Mouse (Mus musculus): ENCODE measurements around the gene Ifitm10. TPM values are rescaled to one million over a fixed set of nuclear protein-coding genes. Genes with fewer than 3 reads are reported as not detected.

The Ifitm10 gene
- polyA plus RNA-seq, 1 experiment from 2014 or later: 3.7 TPM

- WGBS: 75% methylated on average over 4 of the region's 4 CpGs
These were observed 21.9 kb upstream of the Ifitm10 start for GRCm38 (mm10) chr7:142395472-142395871.

GRCm38 (mm10) chr7:142394261-142395190, 21.0 kb upstream of the Ifitm10 start:
- no peaks in the 10 kb centered on the region for H3K9me3 ChIP-seq (replicated peaks; ENCODE audit: control insufficient read depth, low read length)
- H3K4me3 ChIP-seq (replicated peaks; ENCODE audit: low read length): no peak overlapping the region
- no peak overlapping the region for H3K4me2 ChIP-seq (ENCODE audit: low read depth, low read length)
- no peaks in the 10 kb centered on the region for H3K4me1 ChIP-seq (ENCODE audit: control insufficient read depth, insufficient read depth, low read length)
- H3K27ac ChIP-seq (ENCODE audit: low read length): peak overlapping the region; percentile 60; the same call in 1 of the 2 replicates
- H3K9ac ChIP-seq (ENCODE audit: low read length): no peak overlapping the region
- no peaks in the 10 kb centered on the region for H3K36me3 ChIP-seq (ENCODE audit: control insufficient read depth, insufficient read depth, low read length)
- ATAC-seq (ENCODE audit: insufficient read depth, low FRiP score): no peak
- H3K27me3 ChIP-seq (ENCODE audit: control insufficient read depth, insufficient read depth, low read length): no peaks in the 10 kb centered on the region
- 65% methylated on average over 6 of the region's 6 CpGs for WGBS

More at GRCm38 (mm10) chr7:142395472-142395871, 21.9 kb upstream of the Ifitm10 start:
- H3K9me3 ChIP-seq (replicated peaks; ENCODE audit: control insufficient read depth, low read length): no peaks in the 10 kb centered on the region
- H3K4me1 ChIP-seq (ENCODE audit: control insufficient read depth, insufficient read depth, low read length): no peaks in the 10 kb centered on the region
- ATAC-seq (ENCODE audit: insufficient read depth, low FRiP score): no peak
- H3K27me3 ChIP-seq (ENCODE audit: control insufficient read depth, insufficient read depth, low read length): no peaks in the 10 kb centered on the region
- no peak overlapping the region for H3K9ac ChIP-seq (ENCODE audit: low read length)
- H3K4me3 ChIP-seq (replicated peaks; ENCODE audit: low read length): no peak overlapping the region
- no peak overlapping the region for H3K27ac ChIP-seq (ENCODE audit: low read length)
- H3K36me3 ChIP-seq (ENCODE audit: control insufficient read depth, insufficient read depth, low read length): no peaks in the 10 kb centered on the region
- no peak overlapping the region for H3K4me2 ChIP-seq (ENCODE audit: low read depth, low read length)

DNA sequence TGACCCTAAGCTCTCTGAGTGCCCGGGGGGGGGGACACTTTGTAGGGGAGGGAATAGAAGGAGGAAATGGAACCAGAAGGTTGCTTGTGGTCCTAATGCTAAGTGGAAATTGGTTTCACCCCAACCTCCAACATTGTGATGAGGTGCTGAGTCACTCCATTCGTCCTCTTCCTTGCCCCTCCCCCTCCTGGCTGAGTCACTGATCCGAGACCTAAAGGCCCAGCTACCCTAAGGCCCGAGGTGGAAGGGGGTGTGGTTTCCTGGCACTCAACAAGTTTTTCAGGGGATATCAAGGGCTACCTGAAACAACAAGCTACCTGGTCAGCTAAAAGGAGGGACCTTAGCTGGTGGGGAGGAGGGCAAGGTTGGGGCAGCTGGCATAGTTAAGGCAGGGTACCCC, 19.6 kb upstream of the Ifitm10 start:
- 27% methylated on average over 4 of the region's 4 CpGs for WGBS
- Histone ChIP-seq H3K9me3 (replicated peaks; ENCODE audit: control insufficient read depth, low read length) (no peaks in the 10 kb centered on the region), H3K4me2 (ENCODE audit: low read depth, low read length) (no peak overlapping the region), H3K9ac (ENCODE audit: low read length) (no peak overlapping the region), H3K27ac (ENCODE audit: low read length) (peak overlapping the region; percentile 60), H3K27me3 (ENCODE audit: control insufficient read depth, insufficient read depth, low read length) (no peaks in the 10 kb centered on the region), H3K4me1 (ENCODE audit: control insufficient read depth, insufficient read depth, low read length) (peaks cover 2% of the 10 kb centered on the region), H3K36me3 (ENCODE audit: control insufficient read depth, insufficient read depth, low read length) (no peaks in the 10 kb centered on the region), H3K4me3 (replicated peaks; ENCODE audit: low read length) (no peak overlapping the region)
- ATAC-seq (ENCODE audit: insufficient read depth, low FRiP score): peak; percentile 57; the same call in 1 of the 2 replicates

GRCm38 (mm10) chr7:142391609-142392008, 18.1 kb upstream of the Ifitm10 start:
- peaks cover 10% of the 10 kb centered on the region for H3K4me1 ChIP-seq (ENCODE audit: control insufficient read depth, insufficient read depth, low read length)
- WGBS: 67% methylated on average over 4 of the region's 4 CpGs
- H3K4me2 ChIP-seq (ENCODE audit: low read depth, low read length): no peak overlapping the region
- H3K36me3 ChIP-seq (ENCODE audit: control insufficient read depth, insufficient read depth, low read length): no peaks in the 10 kb centered on the region
- no peak overlapping the region for H3K9ac ChIP-seq (ENCODE audit: low read length)
- H3K27ac ChIP-seq (ENCODE audit: low read length): no peak overlapping the region; the same call in 1 of the 2 replicates
- H3K27me3 ChIP-seq (ENCODE audit: control insufficient read depth, insufficient read depth, low read length): no peaks in the 10 kb centered on the region
- ATAC-seq (ENCODE audit: insufficient read depth, low FRiP score): no peak
- no peaks in the 10 kb centered on the region for H3K9me3 ChIP-seq (replicated peaks; ENCODE audit: control insufficient read depth, low read length)
- no peak overlapping the region for H3K4me3 ChIP-seq (replicated peaks; ENCODE audit: low read length)

GRCm38 (mm10) chr7:142391108-142391507, 17.6 kb upstream of the Ifitm10 start:
- Histone ChIP-seq H3K27me3 (ENCODE audit: control insufficient read depth, insufficient read depth, low read length) (no peaks in the 10 kb centered on the region), H3K4me1 (ENCODE audit: control insufficient read depth, insufficient read depth, low read length) (peaks cover 15% of the 10 kb centered on the region), H3K36me3 (ENCODE audit: control insufficient read depth, insufficient read depth, low read length) (no peaks in the 10 kb centered on the region), H3K4me3 (replicated peaks; ENCODE audit: low read length) (no peak overlapping the region), H3K27ac (ENCODE audit: low read length) (no peak overlapping the region), H3K9me3 (replicated peaks; ENCODE audit: control insufficient read depth, low read length) (no peaks in the 10 kb centered on the region), H3K4me2 (ENCODE audit: low read depth, low read length) (no peak overlapping the region), H3K9ac (ENCODE audit: low read length) (no peak overlapping the region)
- 66% methylated on average over 3 of the region's 3 CpGs for WGBS
- no peak for ATAC-seq (ENCODE audit: insufficient read depth, low FRiP score)

GRCm38 (mm10) chr7:142389961-142390650, 16.6 kb upstream of the Ifitm10 start:
- 82% methylated on average over 3 of the region's 3 CpGs for WGBS
- no peak overlapping the region for H3K9ac ChIP-seq (ENCODE audit: low read length)
- H3K4me3 ChIP-seq (replicated peaks; ENCODE audit: low read length): no peak overlapping the region
- peaks cover 20% of the 10 kb centered on the region for H3K4me1 ChIP-seq (ENCODE audit: control insufficient read depth, insufficient read depth, low read length)
- ATAC-seq (ENCODE audit: insufficient read depth, low FRiP score): no peak
- no peaks in the 10 kb centered on the region for H3K36me3 ChIP-seq (ENCODE audit: control insufficient read depth, insufficient read depth, low read length)
- H3K27me3 ChIP-seq (ENCODE audit: control insufficient read depth, insufficient read depth, low read length): no peaks in the 10 kb centered on the region
- no peak overlapping the region for H3K27ac ChIP-seq (ENCODE audit: low read length)
- H3K4me2 ChIP-seq (ENCODE audit: low read depth, low read length): no peak overlapping the region
- no peaks in the 10 kb centered on the region for H3K9me3 ChIP-seq (replicated peaks; ENCODE audit: control insufficient read depth, low read length)

- H3K9me3 ChIP-seq (replicated peaks; ENCODE audit: control insufficient read depth, low read length): no peaks in the 10 kb centered on the region
- peaks cover 20% of the 10 kb centered on the region for H3K4me1 ChIP-seq (ENCODE audit: control insufficient read depth, insufficient read depth, low read length)
- no peak for ATAC-seq (ENCODE audit: insufficient read depth, low FRiP score)
- H3K4me2 ChIP-seq (ENCODE audit: low read depth, low read length): no peak overlapping the region
- 90% methylated on average over 2 of the region's 2 CpGs for WGBS
- no peaks in the 10 kb centered on the region for H3K27me3 ChIP-seq (ENCODE audit: control insufficient read depth, insufficient read depth, low read length)
- H3K27ac ChIP-seq (ENCODE audit: low read length): no peak overlapping the region
- H3K9ac ChIP-seq (ENCODE audit: low read length): no peak overlapping the region
- no peak overlapping the region for H3K4me3 ChIP-seq (replicated peaks; ENCODE audit: low read length)
- peaks cover 1% of the 10 kb centered on the region; the same call in 1 of the 2 replicates for H3K36me3 ChIP-seq (ENCODE audit: control insufficient read depth, insufficient read depth, low read length)
These were observed 15.2 kb upstream of the Ifitm10 start for GRCm38 (mm10) chr7:142388740-142389139.

DNA sequence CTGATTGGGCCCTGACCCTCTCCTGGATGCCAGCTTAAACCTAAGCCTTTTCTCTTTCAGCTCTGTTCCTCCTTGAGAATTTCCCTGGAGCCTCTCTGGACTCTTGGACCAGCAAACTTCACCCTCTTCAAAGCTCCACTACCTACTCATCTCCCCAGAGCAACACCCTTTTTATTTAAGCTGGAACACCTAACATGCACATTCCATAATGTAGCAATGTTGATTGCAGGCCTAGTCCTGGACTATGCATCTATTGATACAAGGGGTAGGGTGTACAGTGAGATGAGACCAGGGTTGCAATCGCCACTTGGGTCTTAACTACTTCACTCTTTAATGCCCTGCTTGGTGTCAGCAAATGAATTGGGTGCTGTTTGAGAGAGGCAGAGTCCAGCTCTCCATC, 14.6 kb upstream of the Ifitm10 start:
- Histone ChIP-seq H3K27me3 (ENCODE audit: control insufficient read depth, insufficient read depth, low read length) (no peaks in the 10 kb centered on the region), H3K4me3 (replicated peaks; ENCODE audit: low read length) (peak overlapping the region; percentile 92), H3K9me3 (replicated peaks; ENCODE audit: control insufficient read depth, low read length) (no peaks in the 10 kb centered on the region), H3K4me1 (ENCODE audit: control insufficient read depth, insufficient read depth, low read length) (peaks cover 20% of the 10 kb centered on the region), H3K9ac (ENCODE audit: low read length) (peak overlapping the region; percentile 27), H3K27ac (ENCODE audit: low read length) (peak overlapping the region; percentile 87), H3K36me3 (ENCODE audit: control insufficient read depth, insufficient read depth, low read length) (peaks cover 6% of the 10 kb centered on the region), H3K4me2 (ENCODE audit: low read depth, low read length) (peak overlapping the region; percentile 95)
- WGBS: 93% methylated on average over 1 of the region's 1 CpGs
- peak; percentile 5; the same call in 1 of the 2 replicates for ATAC-seq (ENCODE audit: insufficient read depth, low FRiP score)

All from stomach, embryonic 16.5 days (tissue).